Mouse (Mus musculus): ENCODE data around the gene Olfr777.
"Not testable (repeated sequence)": the region's sequence is repeated elsewhere in the genome, so short reads cannot be mapped to it uniquely, and the experiment has no call there.

The Olfr777 gene

GRCm38 (mm10) chr10:129271081-129271535 lies at the start of gene Olfr777:
Olfr777 (minus strand) TSS chr10:129271485.
- no peak for DNase-seq

GRCm38 (mm10) chr10:129317817-129318216 lies 46.5 kb upstream of the Olfr777 start, which contains the start of gene Olfr780:
Olfr780 (plus strand) TSS chr10:129318117.
- DNase-seq = no peak

- DNase-seq = not testable (repeated sequence)
Measured at GRCm38 (mm10) chr10:129313521-129313920, 42.2 kb upstream of the Olfr777 start.

GRCm38 (mm10) chr10:129312973-129313372 lies 41.7 kb upstream of the Olfr777 start:
- not testable (repeated sequence) for DNase-seq

- DNase-seq = no peak
Measured at GRCm38 (mm10) chr10:129258827-129259226, 12.5 kb downstream of the Olfr777 start, which contains the start of gene Olfr776. Olfr776 (plus strand) TSS chr10:129259127.

- no peak for DNase-seq
Measured at GRCm38 (mm10) chr10:129248112-129248511, 23.2 kb downstream of the Olfr777 start, which contains the start of gene Olfr775. Olfr775 (plus strand) TSS chr10:129248412.

GRCm38 (mm10) chr10:129235904-129236303 lies 35.4 kb downstream of the Olfr777 start, which contains the start of gene Olfr774:
Olfr774 (plus strand) TSS chr10:129236204.
- no peak for DNase-seq

- no peak for DNase-seq
Measured at GRCm38 (mm10) chr10:129230737-129231136, 40.5 kb downstream of the Olfr777 start.

Data from cerebellum, adult 18-20 months (tissue).